Mouse (Mus musculus) CH12F3 (cell line): ENCODE data around the gene Vwce.

Experiments
- in situ Hi-C: fragments of 300-500 bp; cut with MboI; formaldehyde crosslinking; loops from 2 replicates; pipeline ENCODE4 v1.14.3; 2020; ENCODE audit warnings: low sequenced_read_pairs

The Vwce gene

DNA sequence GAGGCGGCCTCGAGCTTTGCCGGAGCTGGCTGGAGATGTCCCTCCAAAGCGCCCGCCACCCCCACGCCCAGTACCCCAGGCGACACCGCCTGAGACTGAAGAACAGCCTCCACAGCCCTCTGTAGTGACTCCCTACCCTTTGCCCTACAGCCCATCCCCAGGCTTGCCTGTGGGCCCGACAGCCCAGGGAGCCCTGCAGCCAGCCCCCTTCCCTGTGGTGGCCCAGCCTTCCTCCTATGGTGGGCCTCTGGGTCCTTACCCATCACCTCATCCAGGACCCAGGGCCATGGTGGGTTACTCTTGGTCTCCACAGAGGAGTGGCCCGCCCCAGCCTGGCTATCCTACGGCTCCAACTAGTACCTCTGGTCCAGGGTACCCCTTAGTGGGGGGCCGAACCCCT is 78.6 kb downstream of the Vwce start:
- in situ Hi-C loops = no loop called here

DNA sequence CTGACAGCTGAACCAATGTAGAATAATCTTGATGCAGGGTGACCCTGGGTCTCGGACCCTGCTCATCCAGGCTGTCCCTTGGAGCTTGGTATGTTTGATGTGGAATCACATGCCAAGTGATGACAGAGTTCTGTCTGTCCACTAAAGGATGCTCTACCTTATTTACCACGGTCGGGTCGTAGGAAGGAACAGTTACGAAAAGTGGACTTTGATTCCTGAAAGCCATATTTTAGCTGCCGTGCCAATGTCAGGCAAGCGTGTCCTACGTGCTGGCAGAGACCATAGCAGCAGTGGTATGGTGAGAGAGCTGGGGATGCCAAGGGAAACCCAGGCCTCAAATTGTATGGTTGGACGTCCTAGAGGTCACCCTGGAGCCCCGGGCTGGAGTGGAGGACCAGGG is 79.5 kb downstream of the Vwce start:
- in situ Hi-C loops = no loop called here

DNA sequence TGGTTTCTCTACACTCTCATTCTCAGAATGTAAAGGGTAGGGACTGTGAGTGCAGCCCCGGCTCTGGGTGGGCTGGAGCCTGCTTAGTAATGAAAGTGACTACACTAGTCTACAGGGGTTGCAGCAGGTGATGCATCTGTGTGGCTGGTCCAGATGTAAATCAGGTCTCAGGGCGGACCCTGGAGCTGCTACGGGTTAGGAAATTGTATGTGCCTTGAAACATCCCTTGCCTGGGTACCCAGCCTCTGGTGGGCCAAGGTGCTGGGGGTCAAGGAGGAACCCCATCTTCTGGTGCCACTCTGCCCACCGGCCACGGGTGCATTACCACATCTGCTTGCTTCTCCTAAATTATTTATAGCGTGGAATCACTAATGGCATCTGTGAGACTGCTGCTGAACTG is 80.2 kb downstream of the Vwce start:
- in situ Hi-C loops = no loop called here

DNA sequence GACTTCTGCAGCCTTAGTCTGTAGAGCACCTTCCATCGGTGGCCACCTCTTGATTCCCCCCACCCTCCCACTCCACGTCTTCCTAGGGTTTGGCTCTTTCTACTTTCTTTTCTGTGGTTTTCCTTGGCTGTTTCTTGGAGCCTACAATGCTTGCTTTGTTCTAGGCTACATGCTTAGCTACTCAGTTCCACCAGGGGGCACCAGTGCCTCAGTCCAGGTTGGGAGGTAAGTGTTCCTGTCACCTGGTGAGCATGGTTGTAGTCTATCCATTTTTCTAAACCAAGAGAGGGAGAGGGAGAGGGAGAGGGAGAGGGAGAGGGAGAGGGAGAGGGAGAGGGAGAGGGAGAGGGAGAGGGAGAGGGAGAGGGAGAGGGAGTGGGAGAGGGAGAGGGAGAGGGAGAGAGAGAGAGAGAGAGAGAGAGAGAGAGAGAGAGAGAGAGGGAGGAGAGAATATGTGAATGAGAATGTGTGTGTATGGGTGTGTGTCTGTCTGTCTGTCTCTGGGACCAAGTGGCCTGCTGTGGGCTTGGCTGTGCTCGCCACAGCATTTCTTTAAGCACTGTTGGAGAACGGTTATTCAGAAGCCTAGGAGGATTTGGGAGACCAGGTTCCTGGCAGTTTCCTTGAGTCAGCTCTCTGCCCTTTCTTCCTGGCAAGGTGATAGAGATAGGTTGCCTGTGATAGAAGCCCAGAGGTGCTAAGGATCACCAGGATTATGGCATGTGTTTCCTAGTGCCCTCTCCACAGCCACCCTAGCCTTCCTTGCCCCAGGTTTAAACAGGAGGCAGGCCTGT is 80.9 kb downstream of the Vwce start:
- in situ Hi-C loops = no loop called here

DNA sequence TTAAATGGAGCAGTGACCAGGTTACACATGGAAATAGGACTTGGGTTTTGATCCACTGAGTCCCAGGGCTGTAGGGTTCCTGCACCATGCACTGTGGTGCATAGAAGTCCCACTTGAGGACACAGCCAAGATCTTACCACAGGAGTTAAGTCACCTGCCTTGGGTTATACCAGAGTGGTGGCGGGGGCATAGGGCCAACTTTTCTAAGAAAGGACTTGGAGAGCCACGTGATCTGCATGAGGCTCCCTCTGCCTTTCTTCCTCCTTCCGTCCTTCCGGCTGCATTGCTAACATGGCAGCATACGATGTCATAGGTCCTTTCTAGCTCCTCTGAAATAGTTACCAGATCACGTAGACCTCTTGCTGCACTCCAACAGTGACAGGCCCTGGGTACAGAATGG is 81.5 kb downstream of the Vwce start:
- in situ Hi-C loops = no loop called here
